Mouse (Mus musculus) mouse embryonic stem cell (cell line): ENCODE data around the gene Cntnap3.
"Not testable (repeated sequence)": the region's sequence is repeated elsewhere in the genome, so short reads cannot be mapped to it uniquely, and the experiment has no call there.

Source experiments
- in situ Hi-C, 2 experiments: fragments of 300-500 bp; cut with MboI; formaldehyde crosslinking; loops; 1 replicate in 1 of 2; 3 replicates in 1 of 2; pipeline ENCODE4 v1.14.3; 2019 to 2020; ENCODE audit warnings: low sequenced_read_pairs in 2 of 2, low pct_unique_long_range_greater_than_20kb in 1 of 2, mixed read lengths in 1 of 2; ENCODE audit not compliant: unreplicated experiment in 1 of 2

Gene Cntnap3

GRCm38 (mm10) chr13:64903585-64904208 is at the start of gene Cntnap3:
Gene Cntnap3 (minus strand): TSS chr13:64903955.
- in situ Hi-C loops = no loop called here

DNA sequence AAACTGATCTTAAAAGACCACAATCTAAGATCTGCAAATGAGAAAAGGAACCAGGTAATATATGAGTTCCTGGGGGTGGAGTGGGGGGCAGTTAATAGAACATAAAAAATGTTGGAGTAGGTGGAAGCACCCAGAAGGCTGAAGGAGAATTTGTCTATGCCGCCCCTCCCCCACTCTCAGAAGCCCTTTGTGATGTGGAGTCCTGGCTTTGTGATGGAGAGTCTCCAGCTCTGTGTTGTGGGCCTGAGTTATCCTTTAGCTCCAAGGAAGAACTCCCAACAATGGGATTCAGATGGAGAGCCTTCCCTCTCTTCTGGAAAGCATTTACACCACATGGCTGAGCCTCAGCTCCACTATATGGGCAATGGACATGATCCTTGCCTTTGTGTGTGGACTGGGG is 13.4 kb upstream of the Cntnap3 start, which contains the start of gene Spata31:
TSS of gene Spata31 (plus strand) at position 216 of the 400 bp plus-strand sequence.
- in situ Hi-C loops = no loop called here

DNA sequence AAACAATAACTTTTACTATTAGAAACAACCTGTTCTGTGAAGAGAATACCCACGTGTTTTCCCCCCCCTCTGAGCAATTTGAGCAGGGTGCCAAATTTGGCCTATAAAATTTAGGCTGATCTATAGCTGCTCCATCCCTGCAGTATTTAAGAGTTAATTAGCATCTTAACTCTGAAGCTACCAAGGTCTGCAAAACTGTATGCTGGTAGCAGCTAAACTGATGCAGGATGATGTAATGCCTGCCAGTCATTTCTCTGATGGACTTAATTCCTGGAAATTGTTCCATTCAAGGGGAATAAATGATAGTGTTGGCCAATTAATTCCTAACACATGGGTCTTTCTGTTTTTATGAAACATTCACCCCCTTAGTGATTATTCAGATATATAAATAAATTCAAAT is 623 bp downstream of the Cntnap3 start:
- in situ Hi-C loops = no loop called here

GRCm38 (mm10) chr13:64865397-64865796 is 38.4 kb downstream of the Cntnap3 start:
- in situ Hi-C loops = no loop called here

DNA sequence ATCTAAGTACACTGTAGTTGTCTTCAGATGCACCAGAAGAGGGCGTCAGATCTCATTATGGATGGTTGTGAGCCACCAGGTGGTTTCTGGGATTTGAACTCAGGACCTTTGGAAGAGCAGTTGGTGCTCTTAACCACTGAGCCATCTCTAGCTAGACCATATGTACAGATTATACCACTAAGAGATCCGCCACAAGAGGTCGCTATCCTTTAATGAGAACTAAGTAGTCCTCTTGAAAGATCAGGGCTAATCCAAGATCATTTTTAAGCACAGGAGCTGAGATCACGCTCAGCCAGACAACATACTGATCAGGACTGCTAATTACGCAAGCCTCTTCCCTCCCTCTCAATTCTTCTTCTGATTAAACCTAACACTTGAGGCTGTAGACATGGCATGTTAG is 78.9 kb downstream of the Cntnap3 start:
- in situ Hi-C loops = not testable (repeated sequence)

GRCm38 (mm10) chr13:64745383-64745782 is 158.4 kb downstream of the Cntnap3 start:
- in situ Hi-C loops = no loop called here

DNA sequence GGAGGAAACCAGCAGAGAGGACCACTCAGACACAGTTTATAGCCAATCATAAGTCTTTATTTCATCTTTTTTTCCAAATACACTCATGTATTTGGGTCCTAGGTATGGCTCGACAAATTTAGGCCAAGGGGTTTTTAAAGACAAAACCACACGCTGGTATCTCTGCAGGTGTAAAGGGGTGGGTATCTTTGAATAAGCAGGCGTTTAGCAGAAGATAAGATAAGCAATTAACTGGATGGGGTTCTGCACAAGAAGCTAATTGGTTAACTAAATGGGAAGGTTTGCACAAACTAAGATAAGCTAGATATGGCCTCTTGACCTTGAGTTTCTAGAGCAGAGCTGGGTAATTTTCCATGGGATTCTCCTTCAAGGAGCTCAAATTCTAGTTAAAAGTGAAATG is 171.5 kb downstream of the Cntnap3 start:
- in situ Hi-C loops = no loop called here

DNA sequence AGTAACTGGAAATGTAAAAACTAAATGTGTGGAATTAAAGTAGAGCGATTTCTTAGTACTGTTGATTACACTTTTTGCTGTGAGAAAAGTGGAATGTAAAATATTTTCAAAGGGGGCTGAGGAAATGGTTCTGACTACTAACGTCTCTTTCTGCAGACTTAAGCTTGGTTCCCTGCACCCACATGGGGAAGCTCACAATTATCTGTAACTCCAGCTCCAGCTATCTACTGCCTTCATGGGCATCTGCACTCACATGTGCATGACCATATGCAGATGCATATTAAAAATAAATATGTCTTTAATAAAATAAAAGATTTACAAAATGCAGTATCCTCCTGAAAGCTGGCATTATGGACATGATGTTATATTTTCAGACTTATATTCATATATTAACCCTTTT is 187.0 kb downstream of the Cntnap3 start:
- in situ Hi-C loops = no loop called here

DNA sequence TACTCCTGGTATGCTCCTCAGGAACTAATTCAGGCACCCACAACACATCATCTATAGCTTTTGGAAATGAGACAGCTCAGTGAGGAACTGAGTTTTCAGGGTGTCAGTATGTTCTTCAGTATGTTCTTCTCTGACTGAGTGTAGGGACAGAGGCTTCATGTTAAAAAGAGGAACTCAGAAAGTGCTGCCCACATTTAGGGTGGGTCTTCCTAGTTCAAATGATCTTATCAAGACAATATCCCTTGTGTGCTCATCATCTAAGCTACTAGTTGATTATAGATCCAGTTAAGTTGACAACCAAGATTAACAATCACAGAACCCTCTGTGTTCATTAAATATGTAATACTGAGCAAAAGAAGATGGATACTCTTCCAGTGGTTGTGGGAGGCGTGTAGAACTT is 211.3 kb downstream of the Cntnap3 start:
- in situ Hi-C loops = no loop called here
